Mouse (Mus musculus): ENCODE measurements around the gene Rasal1.
A peak's percentile ranks its signal among the peaks of the same experiment; 100 is the strongest.

Rasal1 gene

GRCm38 (mm10) chr5:120696057-120696743, 47.6 kb downstream of the Rasal1 start:
- DNase-seq, result peak; percentile 63 to 70

DNA sequence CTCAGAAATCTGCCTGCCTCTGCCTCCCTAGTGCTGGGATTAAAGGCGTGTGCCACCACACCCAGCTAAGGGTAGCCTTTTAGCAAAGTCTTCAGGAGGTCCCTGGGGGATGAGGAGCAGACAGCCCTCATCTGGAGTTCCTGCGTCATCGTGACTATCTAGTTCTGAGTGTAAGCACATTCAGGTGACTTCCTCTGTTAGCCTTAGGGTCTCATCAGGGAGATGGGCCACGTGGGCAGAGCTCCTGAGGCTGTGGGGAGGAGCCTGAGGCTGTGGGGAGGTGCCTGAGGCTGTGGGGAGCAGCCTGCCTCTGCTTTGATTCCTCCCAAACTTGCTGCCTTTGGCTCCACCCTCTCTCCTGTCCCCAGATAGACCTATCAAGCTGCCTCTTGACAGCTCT, 48.3 kb downstream of the Rasal1 start:
- peak; percentile 83 to 88 for DNase-seq

DNA sequence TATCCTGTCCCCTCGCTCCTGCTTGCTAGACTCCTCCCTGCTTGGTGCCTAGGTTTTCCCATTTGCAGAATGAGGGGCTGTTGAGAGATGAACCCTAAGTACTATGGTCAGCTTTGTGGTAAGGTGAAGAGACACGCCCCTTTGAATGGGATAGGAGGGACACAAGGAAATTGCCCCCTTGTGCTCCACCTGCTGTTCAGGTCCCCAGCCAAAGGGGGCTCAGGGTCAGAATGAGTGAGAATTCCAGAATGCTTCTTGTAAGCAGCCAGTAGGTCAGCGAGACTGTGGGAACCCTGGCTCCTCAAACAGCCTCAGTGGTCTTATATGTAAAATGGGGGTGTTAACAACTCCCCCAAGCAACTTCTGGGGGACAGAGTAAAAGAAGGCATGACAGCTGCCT, 49.6 kb downstream of the Rasal1 start:
- DNase-seq, result no peak

DNA sequence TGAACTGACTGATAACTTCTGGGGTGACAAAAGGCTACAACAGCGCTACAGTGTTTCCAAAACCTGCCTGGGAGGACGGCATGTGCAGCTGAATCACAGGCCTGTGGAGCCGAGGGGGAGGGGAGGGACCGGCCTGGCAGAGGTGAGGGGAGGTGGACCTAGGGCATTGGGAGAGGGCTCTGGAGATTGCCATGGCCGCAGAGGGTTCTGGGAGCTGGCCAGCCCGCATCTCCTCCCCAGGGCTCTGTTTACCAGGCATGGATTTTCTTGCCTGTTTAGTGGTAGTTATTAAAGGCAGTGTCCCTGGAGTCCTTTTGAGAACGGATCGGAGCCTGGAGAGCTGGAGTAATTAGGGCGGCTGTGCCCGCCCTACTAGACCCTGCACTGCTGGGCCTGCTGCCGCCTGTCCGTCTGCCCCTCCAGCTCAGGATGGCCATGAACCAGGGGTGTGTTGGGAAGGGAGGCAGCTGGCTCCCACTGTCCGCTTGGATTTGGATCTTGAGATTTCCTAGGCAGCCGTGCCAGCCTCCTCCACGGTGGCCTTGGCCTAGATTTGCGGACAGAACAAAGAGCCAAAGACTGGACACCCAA, 50.3 kb downstream of the Rasal1 start:
- no peak for DNase-seq

DNA sequence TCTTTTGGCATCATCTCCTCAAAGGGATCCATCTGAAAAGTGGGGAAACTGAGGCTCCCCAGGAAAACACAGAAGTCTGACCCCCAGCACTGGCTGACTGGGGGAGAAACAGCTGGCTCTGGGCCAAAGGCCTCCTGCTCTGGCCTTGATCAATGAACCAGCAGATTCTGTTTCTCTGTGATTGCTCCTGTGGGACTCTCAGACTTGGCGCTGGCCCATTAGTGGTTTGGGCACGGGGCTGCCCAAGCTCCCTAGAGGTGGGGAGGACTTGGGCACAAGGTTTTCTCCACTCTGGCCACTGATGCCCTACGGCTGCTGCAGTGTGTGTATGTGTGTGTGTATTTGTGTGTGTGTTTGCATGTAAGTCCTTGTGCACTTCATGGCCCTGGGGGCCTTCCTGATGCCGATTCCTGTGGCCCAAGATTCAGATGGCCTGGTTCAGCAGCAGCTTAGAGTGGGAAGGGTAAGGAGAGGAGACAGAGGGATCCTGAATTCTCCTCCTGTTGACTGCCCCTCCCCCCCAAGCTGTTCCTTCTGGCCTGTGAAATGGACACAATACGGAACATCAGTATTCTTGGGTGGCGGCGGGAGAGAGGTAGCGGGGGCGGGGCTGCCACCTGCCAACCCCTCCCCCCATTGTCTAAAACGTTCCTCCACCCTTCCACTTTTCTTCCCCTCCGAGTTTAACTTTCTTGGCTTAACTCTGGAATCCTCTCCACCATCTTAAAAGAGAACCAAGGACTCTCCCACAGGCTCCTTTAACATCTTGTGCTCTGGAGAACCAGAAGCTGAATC, 52.6 kb downstream of the Rasal1 start:
- DNase-seq, result no peak

DNA sequence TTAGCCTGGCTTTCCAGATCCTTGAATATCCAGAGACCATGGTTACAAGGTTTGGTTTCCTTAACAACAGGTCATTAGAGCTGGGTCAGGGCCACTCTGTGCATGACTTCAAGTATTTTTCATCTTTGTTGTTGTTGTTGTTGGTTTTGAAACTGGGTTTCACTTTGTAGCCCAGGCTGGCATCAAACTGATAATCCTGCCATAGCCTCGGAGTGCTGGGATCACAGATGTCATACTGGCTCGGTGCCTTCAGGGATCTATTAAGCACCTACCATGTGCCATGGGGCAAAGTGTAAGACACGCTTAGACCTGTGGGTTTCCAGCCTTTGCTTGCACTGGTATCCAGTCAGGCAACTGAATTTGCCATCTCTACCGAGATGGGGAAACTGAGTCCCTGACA, 53.8 kb downstream of the Rasal1 start:
- no peak for DNase-seq

DNA sequence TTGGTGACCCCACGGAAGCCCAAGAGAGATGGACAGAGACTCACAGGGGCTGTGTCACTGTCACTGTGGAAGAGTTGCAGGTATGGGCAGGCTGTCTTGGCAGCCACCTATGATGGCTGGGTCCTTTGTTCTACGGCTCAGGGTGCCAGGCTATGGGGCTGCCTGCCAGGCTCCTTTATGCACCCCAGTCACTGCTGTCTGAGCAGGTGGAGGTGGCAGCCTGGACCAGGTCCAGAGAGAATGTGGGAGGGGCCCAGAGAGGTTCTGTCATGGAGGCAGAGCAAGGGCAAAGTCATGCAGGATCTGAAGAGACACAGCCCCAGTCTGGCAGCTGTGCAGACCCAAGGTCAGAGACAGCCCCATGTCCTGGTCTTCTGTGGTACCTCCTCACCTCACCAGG, 54.4 kb downstream of the Rasal1 start:
- DNase-seq, result no peak

DNA sequence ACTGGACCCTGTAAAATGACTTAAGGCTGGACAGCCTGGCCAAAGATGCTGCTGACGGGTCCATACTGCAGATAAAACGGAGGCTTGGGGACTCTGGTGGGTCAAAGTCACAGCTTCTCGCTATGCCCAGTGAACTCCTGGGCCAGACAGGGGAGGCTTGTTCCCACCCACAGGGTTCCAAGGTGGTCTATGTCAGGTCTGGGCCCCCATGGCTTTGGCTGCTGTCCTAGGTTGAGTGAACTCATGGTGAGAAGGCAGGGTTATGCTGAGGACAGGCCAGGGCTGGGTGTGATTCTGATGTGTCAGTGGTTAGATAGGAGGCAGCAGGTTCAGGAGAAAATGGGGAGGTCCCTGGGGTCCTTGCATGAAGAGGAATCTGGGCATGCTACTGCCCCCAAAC, 55.0 kb downstream of the Rasal1 start:
- no peak for DNase-seq

DNA sequence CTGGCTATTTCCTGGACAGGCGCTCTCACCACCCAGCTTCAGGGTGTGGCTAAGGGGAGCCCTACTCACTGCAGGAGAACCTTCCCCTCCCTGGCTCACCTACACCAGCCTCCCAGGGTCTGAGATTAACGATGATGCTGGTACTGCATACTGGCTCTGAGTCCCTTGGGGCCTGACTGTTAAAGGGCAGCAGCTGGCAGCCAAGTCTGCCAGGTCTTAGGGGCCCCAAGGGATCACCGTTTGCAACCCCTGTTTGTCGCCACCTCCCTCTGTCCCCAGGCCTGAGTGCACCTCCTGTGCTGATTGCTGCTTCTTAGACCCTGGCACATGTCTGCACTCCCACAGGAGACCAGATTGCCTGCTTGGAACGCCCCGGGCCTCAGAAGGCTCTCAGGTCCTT, 55.8 kb downstream of the Rasal1 start:
- peak; percentile 55 to 59 for DNase-seq

GRCm38 (mm10) chr5:120706541-120706940, 57.9 kb downstream of the Rasal1 start:
- peak; percentile 74 to 79 for DNase-seq

DNA sequence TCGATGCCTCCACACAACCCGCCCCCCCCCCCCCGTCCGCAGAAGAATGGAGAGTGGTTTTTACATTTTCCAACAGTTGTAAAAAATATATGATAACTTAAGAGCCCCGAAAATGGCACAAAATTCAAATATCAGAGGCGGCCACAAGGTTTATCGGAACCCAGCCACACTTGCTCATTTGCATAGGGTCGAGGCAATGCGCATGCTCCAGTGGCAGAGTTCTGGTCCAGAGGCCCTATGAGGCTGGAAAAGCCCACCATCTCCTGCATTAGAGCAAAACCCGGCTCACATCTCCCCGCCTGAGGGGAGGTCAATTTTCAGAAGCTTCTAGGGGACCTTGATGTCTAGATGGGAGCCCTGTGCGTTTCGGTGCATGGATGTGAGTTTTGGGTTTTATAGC, 58.4 kb downstream of the Rasal1 start:
- DNase-seq, result peak; percentile 71 to 75

DNA sequence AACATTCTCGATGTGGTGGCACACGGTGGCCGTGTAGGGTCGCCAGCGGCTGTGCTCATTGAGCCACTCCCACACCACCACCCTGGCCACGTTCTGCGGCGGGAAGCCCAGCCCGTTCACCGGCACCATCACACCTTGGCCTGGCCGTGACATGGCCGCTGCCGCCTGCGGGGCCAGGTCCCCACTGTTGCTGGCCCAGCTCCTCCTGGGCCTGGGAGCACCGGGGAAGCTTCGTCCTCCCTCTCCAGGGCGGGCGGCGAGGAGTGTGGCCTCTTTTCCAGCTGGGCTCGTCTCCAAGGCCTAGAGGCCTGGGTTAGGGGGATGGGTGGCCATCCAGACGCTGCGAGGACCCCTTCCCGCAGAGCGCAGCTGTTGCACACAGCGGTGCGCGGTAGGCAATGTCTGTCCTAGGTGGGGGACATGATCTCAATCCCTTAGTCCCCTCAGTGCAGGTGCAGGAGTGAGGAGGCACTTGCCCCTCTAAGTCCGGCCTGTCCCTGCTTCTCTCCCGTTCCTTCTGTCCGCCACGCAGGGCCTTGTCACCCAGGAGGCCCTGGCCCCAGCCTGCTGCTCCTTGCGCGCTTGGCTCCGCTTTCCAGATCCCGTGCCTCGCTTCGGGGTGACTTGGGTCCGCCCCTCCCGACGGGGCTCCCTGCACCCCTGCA, 61.7 kb downstream of the Rasal1 start:
- peak; percentile 30 to 42 for DNase-seq

- no peak for DNase-seq
These were observed 62.2 kb downstream of the Rasal1 start for GRCm38 (mm10) chr5:120710826-120711248.

DNA sequence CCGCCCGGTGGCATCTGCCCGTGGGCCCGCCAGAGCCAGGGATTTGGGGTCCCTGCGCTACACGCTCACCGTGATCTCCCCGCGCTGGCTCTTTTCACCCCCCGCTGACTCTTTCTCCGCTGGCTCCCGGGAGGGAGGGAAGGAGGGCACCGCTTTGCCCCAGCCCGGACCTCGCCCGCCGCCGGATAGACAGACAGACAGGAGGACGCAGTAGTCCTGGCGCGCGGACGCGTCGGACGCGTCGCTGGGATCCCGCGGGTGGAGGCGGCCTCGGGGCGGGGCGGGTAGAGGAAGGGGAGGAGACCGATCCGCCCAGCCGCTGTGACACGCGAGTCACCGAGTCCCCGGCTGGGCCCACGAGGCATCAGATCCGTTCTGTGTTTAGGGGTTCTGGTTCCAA, 62.8 kb downstream of the Rasal1 start:
- DNase-seq, result peak; percentile 88

GRCm38 (mm10) chr5:120711827-120712226, 63.2 kb downstream of the Rasal1 start, which contains the start of gene Dtx1:
Dtx1 (minus strand) TSS chr5:120711927.
- no peak for DNase-seq

GRCm38 (mm10) chr5:120712721-120713120, 64.1 kb downstream of the Rasal1 start:
- no peak for DNase-seq

DNA sequence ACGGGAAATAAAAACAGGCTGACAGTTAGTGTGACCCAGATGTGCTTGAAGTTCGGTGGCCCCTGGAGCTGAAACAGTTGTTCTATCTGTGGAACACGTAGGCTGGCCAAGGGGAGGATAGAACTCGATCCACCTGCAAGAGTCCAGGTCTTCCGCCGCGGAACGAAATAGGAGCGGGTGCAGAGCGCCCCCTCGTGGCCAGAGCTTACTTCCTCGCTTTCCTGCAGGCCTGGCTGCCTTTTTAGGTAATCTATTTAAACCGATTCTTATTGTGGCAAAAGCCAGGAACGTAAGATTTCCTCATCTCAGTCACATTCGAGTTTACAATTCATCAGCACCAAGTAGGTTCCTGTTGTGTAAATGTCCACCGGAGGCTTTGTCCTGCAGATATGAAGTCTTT, 65.7 kb downstream of the Rasal1 start:
- peak; percentile 95 for DNase-seq

DNA sequence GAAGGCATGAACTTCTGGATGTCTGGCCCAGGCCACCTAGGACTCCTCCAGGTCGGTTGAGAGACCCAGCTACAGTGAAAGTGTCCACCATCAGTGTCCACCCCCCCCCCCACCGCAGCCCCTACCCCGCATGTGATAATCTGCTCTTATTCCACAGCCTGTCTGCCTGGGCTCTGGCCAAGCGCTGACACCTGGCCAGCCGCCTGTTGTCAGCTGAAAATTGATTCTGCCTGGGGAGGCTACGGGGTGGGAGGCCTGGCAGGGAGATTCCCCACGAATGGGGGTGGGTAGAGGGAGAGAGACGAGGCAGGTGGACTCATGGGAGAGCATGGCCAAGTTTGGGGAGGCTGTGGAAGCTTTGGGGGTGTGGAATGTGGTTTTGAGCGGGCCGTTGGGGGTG, 68.5 kb downstream of the Rasal1 start:
- no peak for DNase-seq

GRCm38 (mm10) chr5:120718600-120719378, 70.2 kb downstream of the Rasal1 start:
- DNase-seq, result no peak

- DNase-seq, result no peak
These were observed 72.4 kb downstream of the Rasal1 start for GRCm38 (mm10) chr5:120721005-120721404.

DNA sequence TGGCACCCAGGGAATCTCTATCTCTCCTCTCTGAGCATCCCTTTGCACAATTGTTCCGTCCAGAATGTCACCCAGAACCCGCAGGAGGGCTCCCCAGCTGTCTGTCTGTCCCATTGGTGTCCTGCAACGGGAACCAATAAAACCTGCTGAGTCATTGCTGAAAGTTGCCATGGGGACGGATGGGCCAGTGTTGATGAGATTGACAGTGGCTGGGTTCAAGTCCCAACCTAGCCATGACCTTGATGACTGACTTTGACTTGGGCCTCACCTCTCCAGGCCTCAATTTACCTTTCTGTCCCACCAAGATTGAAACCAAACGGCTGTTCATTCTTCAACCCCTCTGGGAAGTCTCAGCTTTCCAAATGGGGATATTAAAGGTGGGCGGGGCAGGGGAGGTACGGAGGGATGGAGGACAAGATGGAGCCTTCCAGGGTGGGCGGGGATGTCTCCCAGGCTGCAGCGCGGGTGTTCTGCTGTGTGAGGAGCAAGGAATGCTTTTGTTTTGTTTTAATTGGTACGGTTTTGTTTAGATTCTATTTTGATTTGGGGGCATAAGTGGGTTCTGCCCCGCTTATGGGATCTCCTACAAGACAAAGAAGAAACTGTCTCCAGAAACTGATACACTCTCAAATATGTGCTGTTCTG, 77.3 kb downstream of the Rasal1 start:
- no peak for DNase-seq
